Mouse (Mus musculus): ENCODE results near the gene Treh. TPM values are rescaled to one million over a fixed set of nuclear protein-coding genes. Genes with fewer than 3 reads are reported as not detected.

Gene Treh
- polyA plus RNA-seq, 1 experiment from 2014 or later: not detected

DNA sequence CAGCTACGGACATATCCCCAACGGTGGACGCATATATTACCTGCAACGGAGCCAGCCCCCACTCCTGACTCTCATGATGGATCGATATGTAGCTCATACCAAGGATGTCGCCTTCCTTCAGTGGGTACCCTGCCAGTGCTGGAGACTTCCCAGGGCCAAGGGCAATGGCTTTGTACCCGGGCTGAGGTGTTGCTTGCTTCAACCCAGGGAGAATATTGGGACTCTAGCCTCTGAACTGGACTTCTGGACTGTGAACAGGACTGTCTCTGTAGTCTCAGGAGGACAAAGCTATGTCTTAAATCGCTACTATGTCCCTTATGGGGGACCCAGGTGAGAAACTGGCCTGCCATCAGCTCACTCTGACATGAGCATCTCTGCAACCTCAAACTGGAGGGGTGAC lies 10.0 kb downstream of the Treh start:
- H3K4me2 ChIP-seq (replicated peaks): no peak overlapping the region
- no peak overlapping the region for H3K9ac ChIP-seq
- H3K27me3 ChIP-seq: no peaks in the 10 kb centered on the region
- no peak for ATAC-seq (ENCODE audit: insufficient number of reproducible peaks, insufficient read depth, low FRiP score, low TSS enrichment)
- WGBS: 91% methylated on average over 8 of the region's 8 CpGs
- H3K9me3 ChIP-seq: no peaks in the 10 kb centered on the region
- peaks cover 17% of the 10 kb centered on the region for H3K36me3 ChIP-seq
- H3K27ac ChIP-seq: no peak overlapping the region
- H3K4me3 ChIP-seq: no peak overlapping the region
- H3K4me1 ChIP-seq: peaks cover 12% of the 10 kb centered on the region; the same call in 1 of the 2 replicates

DNA sequence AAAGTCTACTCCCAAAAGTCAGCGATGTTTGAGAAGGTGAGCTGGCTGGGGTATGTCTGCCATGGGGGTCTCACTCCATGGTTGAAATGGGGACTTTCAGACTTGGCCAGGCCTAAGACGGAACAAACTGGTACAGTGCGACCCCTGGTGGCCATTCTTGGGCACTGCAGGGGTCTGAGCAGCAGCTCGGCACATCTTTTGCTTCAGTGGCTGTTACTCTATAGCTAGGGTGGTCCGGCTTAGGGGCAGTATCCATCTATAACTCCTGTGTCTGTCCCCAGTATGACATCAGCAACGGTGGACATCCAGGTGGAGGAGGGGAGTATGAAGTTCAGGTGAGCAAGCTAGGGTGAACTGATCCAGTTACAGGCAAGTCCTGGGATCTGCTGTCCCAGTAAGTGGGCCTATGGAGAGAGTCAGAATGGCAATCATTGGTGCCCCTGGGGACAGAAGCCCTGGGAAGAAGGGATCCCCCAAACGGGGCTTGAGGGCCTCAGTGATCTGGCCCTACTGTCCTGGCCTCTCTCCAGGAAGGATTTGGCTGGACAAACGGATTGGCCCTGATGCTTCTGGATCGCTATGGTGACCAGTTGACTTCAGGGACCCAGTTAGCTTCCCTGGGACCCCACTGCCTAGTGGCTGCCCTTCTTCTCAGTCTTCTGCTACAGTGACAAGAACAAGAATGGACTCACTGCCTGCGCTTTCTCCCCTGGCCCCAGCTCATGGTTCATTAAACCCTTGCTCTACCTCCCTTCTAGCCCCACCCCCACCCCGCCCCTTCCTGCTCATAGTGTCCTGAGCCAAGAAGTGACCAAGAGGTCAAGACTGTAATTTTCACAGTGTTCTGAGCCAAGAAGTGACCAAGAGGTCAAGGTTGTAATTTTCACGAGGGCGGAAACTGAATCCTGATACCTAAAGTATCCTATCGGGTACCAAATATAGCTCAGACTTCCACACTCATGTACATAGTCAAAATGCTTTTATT lies 12.6 kb downstream of the Treh start:
- Histone ChIP-seq H3K27me3 (no peaks in the 10 kb centered on the region), H3K9ac (no peak overlapping the region), H3K9me3 (no peaks in the 10 kb centered on the region), H3K4me3 (no peak overlapping the region), H3K4me2 (replicated peaks) (no peak overlapping the region), H3K4me1 (peaks cover 12% of the 10 kb centered on the region; the same call in 1 of the 2 replicates), H3K27ac (no peak overlapping the region), H3K36me3 (peaks cover 29% of the 10 kb centered on the region)
- ATAC-seq (ENCODE audit: insufficient number of reproducible peaks, insufficient read depth, low FRiP score, low TSS enrichment): no peak
- WGBS: 34% methylated on average over 14 of the region's 14 CpGs

DNA sequence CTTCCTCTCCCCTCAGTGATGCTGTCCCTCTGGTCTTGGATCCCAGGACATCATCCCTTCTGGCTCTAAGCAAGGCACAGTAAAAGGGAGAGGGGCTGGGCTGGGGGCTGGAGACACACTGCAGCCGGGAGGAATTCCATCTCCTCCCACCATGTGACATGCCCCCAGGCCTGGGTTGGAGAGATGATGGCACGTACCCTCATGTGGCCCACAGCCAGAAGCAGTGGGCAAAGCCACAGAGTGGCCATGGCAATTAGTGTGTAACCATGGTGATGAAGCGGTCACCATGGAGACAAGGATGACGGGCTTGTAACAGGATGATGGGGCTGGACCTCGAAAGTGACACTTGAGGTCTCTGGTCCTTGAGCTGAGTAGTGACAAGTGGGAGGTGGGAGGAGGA lies 13.6 kb downstream of the Treh start:
- Histone ChIP-seq H3K4me2 (replicated peaks) (no peak overlapping the region), H3K27me3 (no peaks in the 10 kb centered on the region), H3K9ac (no peak overlapping the region), H3K27ac (no peak overlapping the region), H3K4me1 (peaks cover 12% of the 10 kb centered on the region; the same call in 1 of the 2 replicates), H3K9me3 (no peaks in the 10 kb centered on the region), H3K4me3 (no peak overlapping the region), H3K36me3 (peaks cover 37% of the 10 kb centered on the region)
- 61% methylated on average over 5 of the region's 5 CpGs for WGBS
- no peak for ATAC-seq (ENCODE audit: insufficient number of reproducible peaks, insufficient read depth, low FRiP score, low TSS enrichment)

DNA sequence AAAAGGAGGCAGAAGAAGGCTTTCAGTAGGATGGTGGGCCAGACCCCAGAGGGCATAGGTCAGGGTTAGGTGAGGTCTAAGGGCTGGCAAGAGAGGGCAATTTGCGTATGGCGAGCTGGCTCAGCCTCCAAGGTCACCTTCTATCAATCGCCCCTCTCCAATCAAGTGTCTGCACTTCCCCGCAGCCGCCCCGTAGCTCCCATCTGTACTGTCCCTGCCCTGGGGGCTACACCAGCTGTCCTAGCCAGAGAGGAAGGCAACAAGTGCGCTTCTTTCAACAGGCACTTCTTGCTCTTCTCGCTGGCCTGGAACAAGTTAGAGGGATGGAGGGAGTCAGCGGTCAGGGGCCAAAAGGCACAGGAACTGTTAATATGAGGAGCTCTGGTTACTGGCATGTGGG lies 15.0 kb downstream of the Treh start:
- H3K4me1 ChIP-seq: peaks cover 12% of the 10 kb centered on the region; the same call in 1 of the 2 replicates
- no peaks in the 10 kb centered on the region for H3K27me3 ChIP-seq
- no peak overlapping the region for H3K27ac ChIP-seq
- no peak overlapping the region for H3K4me3 ChIP-seq
- 45% methylated on average over 9 of the region's 9 CpGs for WGBS
- ATAC-seq (ENCODE audit: insufficient number of reproducible peaks, insufficient read depth, low FRiP score, low TSS enrichment): no peak
- H3K4me2 ChIP-seq (replicated peaks): no peak overlapping the region
- no peaks in the 10 kb centered on the region for H3K9me3 ChIP-seq
- H3K9ac ChIP-seq: no peak overlapping the region
- peaks cover 48% of the 10 kb centered on the region for H3K36me3 ChIP-seq

DNA sequence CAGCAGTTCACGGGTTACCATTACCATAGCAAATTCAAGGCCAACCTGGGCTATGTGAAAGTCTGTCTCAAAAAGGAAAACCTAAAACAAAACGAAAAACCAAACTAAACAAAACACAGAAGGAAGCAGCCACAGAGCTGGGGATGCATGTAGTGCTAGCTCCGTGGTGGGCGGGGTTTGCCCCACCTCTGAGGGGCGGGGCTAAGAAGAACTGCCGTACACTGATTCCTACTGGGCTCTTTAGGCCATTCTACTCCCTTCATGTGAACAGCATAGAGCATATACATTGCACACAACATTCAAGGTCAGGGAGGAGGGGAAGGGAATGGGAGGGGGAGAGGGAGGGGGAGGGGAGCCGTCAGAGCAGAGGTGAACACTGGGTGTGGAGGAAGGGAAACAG lies 17.6 kb downstream of the Treh start:
- H3K4me3 ChIP-seq: no peak overlapping the region
- H3K27ac ChIP-seq: no peak overlapping the region
- 0 out of 2 replicates have a peak, but pooled peaks have one; percentile 45 for ATAC-seq (ENCODE audit: insufficient number of reproducible peaks, insufficient read depth, low FRiP score, low TSS enrichment)
- no peaks in the 10 kb centered on the region for H3K27me3 ChIP-seq
- H3K36me3 ChIP-seq: peaks cover 74% of the 10 kb centered on the region
- 56% methylated on average over 7 of the region's 7 CpGs for WGBS
- no peaks in the 10 kb centered on the region for H3K9me3 ChIP-seq
- H3K9ac ChIP-seq: no peak overlapping the region
- peaks cover 9% of the 10 kb centered on the region; the same call in 1 of the 2 replicates for H3K4me1 ChIP-seq
- H3K4me2 ChIP-seq (replicated peaks): no peak overlapping the region

DNA sequence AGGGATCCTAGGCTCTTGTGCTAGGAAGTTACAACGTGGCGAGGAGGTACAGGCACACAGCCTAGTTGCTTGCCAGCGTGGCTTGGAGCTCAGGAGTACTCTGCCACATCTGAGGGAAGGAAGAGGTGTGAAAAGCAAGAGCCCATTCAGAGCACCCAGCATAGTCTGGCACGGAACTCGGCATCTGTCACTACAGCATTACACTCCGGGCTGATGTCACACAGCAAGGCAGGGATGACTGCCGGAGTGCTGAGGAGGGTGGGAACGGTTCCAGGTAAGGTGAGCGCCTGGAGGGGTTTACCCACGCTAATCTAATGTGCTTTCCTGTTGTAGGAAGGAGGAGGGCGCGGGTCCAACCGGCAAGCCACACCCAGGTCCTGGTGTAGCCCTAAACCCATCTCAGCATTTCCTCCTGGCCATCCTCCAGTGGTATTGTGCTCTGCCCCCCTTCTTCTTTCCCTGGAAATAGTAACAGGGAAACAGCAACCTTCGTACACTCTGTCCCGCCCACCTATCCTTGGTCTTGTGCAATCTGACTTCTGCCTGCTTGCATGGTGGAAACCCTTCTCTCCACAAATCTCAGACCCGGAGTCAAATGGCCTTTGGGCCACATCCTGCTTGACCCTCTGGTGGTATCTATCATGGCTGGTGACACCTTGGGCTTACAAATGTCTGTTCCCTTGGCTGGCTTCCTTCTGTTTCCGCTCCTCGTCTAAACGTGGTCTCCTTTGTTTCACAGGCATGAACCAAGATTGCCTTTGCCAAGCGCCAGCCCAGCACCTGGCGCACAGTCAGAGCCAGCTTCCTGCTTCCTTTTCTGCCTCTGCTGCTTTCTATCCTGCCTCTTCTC lies 18.9 kb downstream of the Treh start:
- no peaks in the 10 kb centered on the region for H3K27me3 ChIP-seq
- H3K9me3 ChIP-seq: no peaks in the 10 kb centered on the region
- ATAC-seq (ENCODE audit: insufficient number of reproducible peaks, insufficient read depth, low FRiP score, low TSS enrichment): no peak
- 84% methylated on average over 21 of the region's 21 CpGs for WGBS
- no peak overlapping the region for H3K9ac ChIP-seq
- no peak overlapping the region for H3K4me3 ChIP-seq
- H3K27ac ChIP-seq: no peak overlapping the region
- peaks cover 80% of the 10 kb centered on the region for H3K36me3 ChIP-seq
- no peaks in the 10 kb centered on the region for H3K4me1 ChIP-seq
- H3K4me2 ChIP-seq (replicated peaks): no peak overlapping the region

DNA sequence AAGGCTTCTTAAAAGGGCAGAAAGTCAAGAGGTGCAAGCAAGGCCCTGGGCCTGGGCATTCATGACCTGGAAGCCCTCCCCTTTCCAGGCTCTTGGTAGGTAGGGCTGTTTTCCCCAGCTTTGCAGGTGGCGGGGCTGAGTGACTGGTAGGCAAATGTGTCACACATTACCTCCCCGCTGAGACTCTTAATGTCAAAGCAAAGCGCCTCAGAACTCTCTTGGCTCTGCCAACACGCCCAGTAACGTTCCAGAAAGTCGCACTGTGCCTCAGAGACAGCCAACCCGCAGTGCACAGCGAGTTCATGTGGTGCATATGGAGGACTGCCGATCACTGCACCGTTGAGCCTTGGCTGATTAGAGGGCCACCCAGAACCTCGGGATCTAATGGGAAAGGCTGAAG lies 20.0 kb downstream of the Treh start:
- Histone ChIP-seq H3K9ac (no peak overlapping the region), H3K9me3 (no peaks in the 10 kb centered on the region), H3K27ac (no peak overlapping the region), H3K27me3 (no peaks in the 10 kb centered on the region), H3K4me2 (replicated peaks) (no peak overlapping the region), H3K4me3 (no peak overlapping the region), H3K4me1 (no peaks in the 10 kb centered on the region), H3K36me3 (peaks cover 81% of the 10 kb centered on the region)
- ATAC-seq (ENCODE audit: insufficient number of reproducible peaks, insufficient read depth, low FRiP score, low TSS enrichment): no peak
- WGBS: 91% methylated on average over 11 of the region's 11 CpGs

DNA sequence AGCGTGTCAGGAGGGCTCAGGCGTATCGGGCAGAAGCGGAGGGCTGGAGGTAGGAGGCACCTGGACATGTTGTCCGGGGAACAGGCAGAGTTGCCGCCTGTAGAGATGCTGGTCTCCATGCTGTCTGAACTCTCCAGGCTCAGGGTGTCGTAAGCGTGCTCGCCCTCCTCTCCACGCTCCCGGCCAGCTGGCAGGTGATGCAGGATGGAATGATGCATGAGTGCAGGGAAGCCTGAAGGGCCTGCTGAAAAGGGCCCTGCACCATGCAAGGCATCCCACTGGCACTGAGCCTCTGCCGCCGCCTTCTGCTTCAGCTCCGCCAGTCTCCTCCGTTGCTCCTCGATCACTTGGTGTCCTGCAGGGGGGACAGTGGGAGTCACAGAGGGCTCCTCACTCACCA lies 24.8 kb downstream of the Treh start:
- WGBS: 95% methylated on average over 16 of the region's 16 CpGs
- H3K27me3 ChIP-seq: no peaks in the 10 kb centered on the region
- no peak for ATAC-seq (ENCODE audit: insufficient number of reproducible peaks, insufficient read depth, low FRiP score, low TSS enrichment)
- H3K4me3 ChIP-seq: no peak overlapping the region
- H3K9me3 ChIP-seq: no peaks in the 10 kb centered on the region
- no peak overlapping the region for H3K4me2 ChIP-seq (replicated peaks)
- H3K36me3 ChIP-seq: peaks cover 97% of the 10 kb centered on the region
- no peaks in the 10 kb centered on the region for H3K4me1 ChIP-seq
- H3K9ac ChIP-seq: no peak overlapping the region
- no peak overlapping the region for H3K27ac ChIP-seq

DNA sequence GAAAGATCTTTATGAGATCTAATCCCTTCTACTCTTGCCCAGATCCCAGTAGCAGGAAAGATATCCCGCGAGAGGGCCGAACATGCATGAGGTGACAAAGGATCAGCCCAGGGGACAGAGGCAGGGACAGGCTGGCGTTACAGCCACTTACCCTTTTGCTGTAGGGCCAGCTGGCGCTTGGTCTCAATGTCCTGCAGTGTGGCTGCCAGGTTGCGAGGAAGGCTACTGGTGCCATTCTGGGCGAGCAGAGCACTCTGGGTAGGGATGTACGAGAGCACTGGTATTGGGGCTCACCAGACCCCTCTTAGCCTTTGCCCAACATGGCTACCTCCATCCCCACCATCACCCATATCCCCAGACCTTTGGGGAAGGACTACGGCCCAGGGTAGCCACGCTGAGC lies 26.2 kb downstream of the Treh start:
- 91% methylated on average over 10 of the region's 10 CpGs for WGBS
- no peaks in the 10 kb centered on the region for H3K9me3 ChIP-seq
- no peak overlapping the region for H3K4me2 ChIP-seq (replicated peaks)
- H3K4me3 ChIP-seq: no peak overlapping the region
- H3K9ac ChIP-seq: no peak overlapping the region
- no peak for ATAC-seq (ENCODE audit: insufficient number of reproducible peaks, insufficient read depth, low FRiP score, low TSS enrichment)
- H3K27ac ChIP-seq: no peak overlapping the region
- no peaks in the 10 kb centered on the region for H3K27me3 ChIP-seq
- peaks cover 98% of the 10 kb centered on the region for H3K36me3 ChIP-seq
- H3K4me1 ChIP-seq: no peaks in the 10 kb centered on the region

DNA sequence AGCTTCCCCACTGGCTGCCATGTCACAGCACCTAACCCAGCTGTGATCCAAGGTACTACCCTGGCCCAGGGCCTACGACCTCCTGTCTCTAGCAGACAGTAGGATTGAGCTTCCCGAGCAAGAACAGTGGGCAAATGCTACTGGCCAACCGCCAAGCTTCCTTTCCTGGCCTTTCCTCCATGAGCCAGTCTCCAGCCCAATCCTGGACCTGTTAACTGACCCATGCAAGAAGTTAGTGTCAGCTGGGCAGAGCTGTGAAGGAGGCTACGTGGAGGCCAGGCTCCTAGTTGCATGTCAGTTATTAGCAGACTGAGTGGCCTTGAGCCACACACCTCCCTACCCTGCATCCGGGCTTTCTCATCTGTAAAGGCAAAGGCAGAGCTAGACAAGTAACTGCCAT lies 26.7 kb downstream of the Treh start:
- no peak overlapping the region for H3K4me3 ChIP-seq
- no peak overlapping the region for H3K9ac ChIP-seq
- no peak overlapping the region for H3K27ac ChIP-seq
- no peak for ATAC-seq (ENCODE audit: insufficient number of reproducible peaks, insufficient read depth, low FRiP score, low TSS enrichment)
- H3K4me1 ChIP-seq: no peaks in the 10 kb centered on the region
- peaks cover 97% of the 10 kb centered on the region for H3K36me3 ChIP-seq
- H3K4me2 ChIP-seq (replicated peaks): no peak overlapping the region
- H3K27me3 ChIP-seq: no peaks in the 10 kb centered on the region
- 87% methylated on average over 5 of the region's 5 CpGs for WGBS
- H3K9me3 ChIP-seq: no peaks in the 10 kb centered on the region

DNA sequence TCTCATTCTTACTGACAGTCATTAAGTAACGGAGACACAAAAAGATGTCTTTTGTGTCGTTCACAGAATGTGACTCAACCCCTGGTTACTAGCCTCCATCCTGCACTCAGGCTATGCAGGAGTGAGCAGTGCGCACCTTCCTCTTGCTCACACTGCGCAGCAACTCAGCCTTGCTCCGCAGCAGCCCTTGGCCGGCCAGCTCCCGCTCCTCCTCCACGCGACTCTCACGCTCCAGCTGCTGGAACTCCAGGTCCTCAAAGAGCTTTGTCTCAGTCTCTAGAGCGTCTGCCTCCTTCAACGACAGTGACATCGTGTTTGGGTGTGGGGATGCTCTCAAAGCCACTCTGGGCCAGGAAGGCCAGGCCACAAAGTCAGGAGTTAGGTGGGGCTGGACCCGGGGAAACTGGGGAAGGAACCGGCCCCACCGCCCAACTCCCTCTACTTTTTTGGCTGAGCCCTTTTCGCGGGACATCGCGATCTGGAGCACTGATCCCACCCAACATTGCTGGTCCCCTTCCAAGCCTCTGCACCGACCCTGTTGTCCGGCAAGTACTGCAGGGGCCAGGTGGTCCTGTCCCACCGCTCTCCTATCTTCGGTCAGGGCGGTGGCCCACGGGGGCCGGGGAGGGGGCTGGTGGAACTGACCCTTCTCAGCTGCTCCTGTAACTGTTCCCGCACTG lies 34.9 kb downstream of the Treh start:
- ATAC-seq (ENCODE audit: insufficient number of reproducible peaks, insufficient read depth, low FRiP score, low TSS enrichment): peak; percentile 28; the same call in 1 of the 2 replicates
- H3K4me3 ChIP-seq: peak overlapping the region; percentile 38
- whole genome bisulfite sequencing: 29% methylated on average over 28 of the region's 28 CpGs
- peak overlapping the region; percentile 72 for H3K4me2 ChIP-seq (replicated peaks)
- H3K36me3 ChIP-seq: peaks cover 77% of the 10 kb centered on the region
- H3K27ac ChIP-seq: peak overlapping the region; percentile 85
- H3K9ac ChIP-seq: peak overlapping the region; percentile 56
- peaks cover 27% of the 10 kb centered on the region for H3K4me1 ChIP-seq
- no peaks in the 10 kb centered on the region for H3K9me3 ChIP-seq
- H3K27me3 ChIP-seq: no peaks in the 10 kb centered on the region

All from embryonic facial prominence, embryonic 12.5 days (tissue).